Mouse (Mus musculus): ENCODE measurements around the gene Cyp2a22. TPM values are rescaled to one million over a fixed set of nuclear protein-coding genes. Genes with fewer than 3 reads are reported as not detected.
"Not testable (repeated sequence)": the region's sequence is repeated elsewhere in the genome, so short reads cannot be mapped to it uniquely, and the experiment has no call there.

Cyp2a22 gene
- not detected for polyA plus RNA-seq (2017; shearing (Covaris generic))

DNA sequence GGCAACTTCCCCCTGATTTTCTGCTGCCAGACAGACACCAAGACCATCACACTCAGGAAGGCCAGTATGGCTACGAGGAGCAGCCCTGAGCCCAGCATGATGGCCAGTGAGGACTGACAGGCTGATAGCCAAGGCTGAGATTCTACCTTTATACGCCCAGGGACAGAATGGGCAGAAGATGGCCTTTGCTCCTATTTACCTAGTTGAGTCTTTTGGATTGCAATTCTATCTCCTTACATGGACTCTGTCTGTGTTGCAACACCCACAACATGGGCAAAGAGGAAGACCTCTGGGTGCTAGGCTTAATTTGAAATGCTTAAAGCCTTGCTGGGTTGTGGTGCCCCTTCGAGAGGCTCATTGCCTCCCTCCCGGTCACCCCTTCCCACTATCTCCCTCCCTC is at the start of gene Cyp2a22:
TSS of gene Cyp2a22 (minus strand) at position 123 of the 400 bp plus-strand sequence.
- ATAC-seq = no peak

DNA sequence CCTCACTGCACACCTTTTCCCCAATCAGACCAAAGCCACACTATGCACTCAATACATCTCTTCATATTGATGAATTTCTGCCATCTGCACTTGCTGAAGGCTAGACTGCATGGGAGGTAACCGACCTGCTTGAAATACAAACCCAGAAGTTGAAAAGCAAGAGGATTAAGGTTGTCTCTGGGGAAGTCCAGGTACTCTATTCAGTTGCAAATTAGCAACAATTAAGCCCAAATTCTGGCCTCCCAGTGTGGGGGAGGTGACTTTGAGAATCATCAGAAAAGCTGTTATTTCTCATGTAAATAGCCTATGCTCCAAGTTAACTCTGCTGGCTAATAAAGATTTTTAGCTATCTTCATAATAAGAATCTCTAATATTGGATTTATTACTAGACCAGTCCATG is 44.0 kb upstream of the Cyp2a22 start:
- not testable (repeated sequence) for ATAC-seq

DNA sequence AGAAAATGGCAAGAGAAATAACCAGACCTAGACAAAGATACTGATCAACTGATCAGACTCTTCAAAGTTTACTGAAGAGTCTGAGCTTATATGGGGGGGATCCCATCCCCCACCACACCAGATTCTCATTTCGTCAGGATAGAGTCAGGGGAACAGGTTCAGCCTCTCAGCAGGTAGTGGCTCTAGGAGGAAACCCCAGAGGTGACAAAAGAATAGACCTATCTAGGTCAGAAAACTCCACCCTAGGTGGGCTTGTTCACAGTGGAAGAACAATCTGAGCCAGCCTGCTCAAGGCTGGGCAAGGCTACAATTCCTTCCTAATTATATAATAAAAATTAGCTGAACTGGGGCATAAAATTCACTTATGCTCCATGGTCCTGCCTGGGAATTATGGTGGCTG is 43.4 kb upstream of the Cyp2a22 start:
- ATAC-seq = no peak

DNA sequence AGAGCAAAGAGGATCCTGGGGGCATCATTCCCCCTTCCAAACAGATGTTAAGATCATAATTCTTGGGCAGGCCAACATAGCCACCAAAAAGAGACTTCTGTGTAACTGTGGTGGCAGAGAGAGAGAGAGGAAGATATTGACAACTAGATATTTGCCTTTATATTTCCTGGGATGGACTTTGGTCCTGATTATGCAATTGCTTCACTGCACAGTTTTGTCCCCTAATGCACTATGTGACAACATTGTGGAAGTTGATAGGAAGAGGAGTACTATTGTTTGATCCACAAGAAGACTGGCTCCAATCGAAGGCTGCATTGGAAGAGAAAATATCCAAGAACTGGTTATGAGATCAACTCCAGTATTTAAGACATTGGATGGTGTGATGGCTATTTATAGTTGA is 42.8 kb upstream of the Cyp2a22 start:
- ATAC-seq = not testable (repeated sequence)

DNA sequence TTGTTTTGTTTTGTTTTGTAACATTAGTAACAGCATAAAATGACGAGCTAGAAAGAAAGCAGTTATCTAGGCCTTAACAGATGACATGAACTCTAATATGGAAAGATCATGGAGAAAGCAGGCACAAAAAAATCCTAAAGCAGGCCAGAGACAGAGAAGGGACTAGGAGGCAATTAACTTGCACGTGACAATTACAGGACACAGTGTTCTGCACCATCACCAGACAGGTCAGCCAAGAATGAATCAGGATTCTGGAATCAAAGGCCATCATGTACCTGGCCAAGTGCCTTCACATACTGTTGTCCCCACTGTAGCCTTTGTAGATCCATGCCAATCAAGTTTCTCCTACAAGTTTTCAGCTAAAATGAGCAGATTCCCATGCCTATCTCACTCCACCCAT is 42.3 kb upstream of the Cyp2a22 start:
- ATAC-seq = not testable (repeated sequence)

DNA sequence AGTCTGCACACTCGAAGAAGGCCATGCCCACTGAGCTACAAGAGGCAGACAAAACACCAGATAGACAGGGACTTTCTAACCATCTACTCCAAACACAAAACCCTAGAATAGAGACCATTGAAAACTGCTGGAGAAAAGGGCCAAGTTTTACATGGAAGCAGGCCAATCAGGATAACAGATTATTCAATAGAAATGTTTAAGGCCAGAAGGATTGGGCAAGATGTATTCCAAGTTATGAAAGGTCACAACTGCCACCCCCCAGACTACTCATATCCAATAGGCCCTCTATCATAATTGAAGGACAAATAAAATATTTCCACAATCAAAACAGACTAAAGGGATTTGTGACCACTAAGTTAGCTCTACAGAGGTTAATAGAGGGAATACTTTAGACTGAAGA is 23.2 kb upstream of the Cyp2a22 start:
- not testable (repeated sequence) for ATAC-seq

DNA sequence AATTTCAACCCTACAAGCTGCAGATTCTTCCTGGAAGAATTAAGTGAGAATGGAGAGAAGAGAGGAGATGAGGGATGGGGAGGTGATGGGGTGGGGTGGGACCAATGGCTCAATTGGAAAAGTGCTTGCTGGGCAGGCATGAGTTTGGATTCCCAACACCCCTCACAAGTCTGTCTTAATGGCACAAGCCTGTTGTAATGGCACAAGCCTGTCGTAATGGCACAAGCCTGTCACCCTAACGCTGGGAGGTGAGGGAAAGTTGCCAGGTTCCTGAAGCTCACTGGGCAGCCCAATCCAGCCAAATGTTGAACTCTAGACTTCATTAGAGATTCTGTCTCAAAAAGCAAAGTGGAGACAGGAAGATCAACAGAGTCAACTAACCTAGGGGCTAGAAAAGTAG is 14.1 kb upstream of the Cyp2a22 start:
- not testable (repeated sequence) for ATAC-seq

DNA sequence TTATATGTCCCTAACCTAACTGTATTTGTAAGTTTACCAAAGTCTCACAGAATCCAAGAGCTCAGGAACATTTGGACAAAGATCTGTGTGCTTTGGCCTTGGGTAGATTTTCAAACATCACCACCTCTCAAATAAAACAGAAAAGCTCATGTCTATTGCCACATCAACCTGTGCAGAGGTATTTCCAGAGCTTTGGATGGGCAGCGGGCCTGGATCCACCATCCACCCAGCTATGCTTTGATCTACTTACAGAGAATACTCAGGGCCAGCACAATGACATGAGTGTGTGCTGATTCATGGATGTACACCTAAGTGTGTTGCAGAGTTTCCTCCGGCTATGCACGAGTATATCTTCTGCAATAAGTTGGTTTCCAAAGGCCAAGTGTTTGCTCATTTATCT is 13.5 kb upstream of the Cyp2a22 start:
- not testable (repeated sequence) for ATAC-seq

DNA sequence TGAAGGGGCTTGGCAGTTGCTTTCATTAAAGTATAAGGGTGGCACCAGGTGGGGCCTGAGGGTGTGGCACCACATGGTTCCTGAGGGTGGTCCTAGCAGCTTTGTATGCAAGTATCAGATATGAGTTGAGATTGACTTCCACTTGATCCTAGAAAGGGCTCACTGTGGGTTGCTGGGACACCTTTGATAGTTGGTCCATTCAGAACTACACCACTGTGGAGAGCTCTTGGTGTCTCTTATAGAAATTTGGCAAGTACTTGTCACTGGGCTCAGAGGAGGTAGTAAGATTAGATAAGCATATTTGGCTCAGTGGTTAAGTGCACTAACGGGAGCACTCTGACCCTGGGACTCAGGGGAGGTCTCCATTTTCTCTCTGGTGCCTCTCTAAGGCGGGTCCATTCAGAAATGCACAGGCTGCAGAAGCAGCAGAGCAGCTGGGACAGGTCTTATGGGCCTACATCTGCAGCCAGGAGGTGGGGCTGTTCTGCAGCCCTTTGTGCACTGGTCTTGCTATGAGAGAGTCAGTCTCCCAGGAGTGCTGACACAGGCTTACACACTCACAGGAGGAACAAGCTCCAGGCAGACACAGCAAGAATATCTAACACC is 2.2 kb upstream of the Cyp2a22 start:
- not testable (repeated sequence) for ATAC-seq

DNA sequence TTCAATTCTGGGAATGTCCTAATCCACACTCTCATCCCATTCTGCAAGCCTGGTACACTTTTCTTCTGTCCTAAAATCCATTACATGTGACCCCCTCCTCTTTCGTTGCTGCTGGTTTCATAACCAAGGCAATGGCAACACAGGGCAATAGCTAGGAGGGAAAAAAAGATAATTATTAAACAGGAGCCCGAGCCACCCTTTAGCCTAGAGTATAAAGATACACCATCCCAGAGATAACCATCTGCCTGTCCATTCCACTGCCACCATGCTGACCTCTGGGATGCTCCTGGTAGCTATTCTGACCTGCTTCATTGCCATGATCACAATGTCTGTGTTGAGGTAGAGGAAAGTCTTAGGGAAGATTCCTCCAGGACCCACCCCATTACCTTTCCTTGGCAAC is 22.1 kb downstream of the Cyp2a22 start:
- ATAC-seq = not testable (repeated sequence)

Other genes with a start within 250 kb of the Cyp2a22 start
- gene Cyp2b19, start 182.2 kb downstream of the Cyp2a22 start, polyA plus RNA-seq (2017; shearing (Covaris generic)) = not detected
- not detected for gene Cyp2g1, start 130.5 kb downstream of the Cyp2a22 start, polyA plus RNA-seq (2017; shearing (Covaris generic))
- gene Cyp2a5, start 104.1 kb downstream of the Cyp2a22 start, polyA plus RNA-seq (2017; shearing (Covaris generic)) = not detected
- gene Cyp2a12, start 89.7 kb upstream of the Cyp2a22 start, polyA plus RNA-seq (2017; shearing (Covaris generic)) = not detected
- not detected for gene Cyp2f2, start 180.5 kb upstream of the Cyp2a22 start, polyA plus RNA-seq (2017; shearing (Covaris generic))
- gene Cyp2t4, start 214.3 kb upstream of the Cyp2a22 start, polyA plus RNA-seq (2017; shearing (Covaris generic)) = under 1 TPM in 2 of 3 experiments, not detected in 1; 0.24 to 0.59 TPM
- gene Egln2, start 227.4 kb upstream of the Cyp2a22 start, polyA plus RNA-seq (2017; shearing (Covaris generic)) = 10 to 100 TPM; 12.0 to 14.1 (median 13.9) TPM
- gene Rab4b, start 239.5 kb upstream of the Cyp2a22 start, polyA plus RNA-seq (2017; shearing (Covaris generic)) = 100 to 1,000 TPM; 130 to 162 (median 146) TPM
- gene Gm21983, start 241.7 kb upstream of the Cyp2a22 start, polyA plus RNA-seq (2017; shearing (Covaris generic)) = not detected
- not detected for gene Mia, start 241.8 kb upstream of the Cyp2a22 start, polyA plus RNA-seq (2017; shearing (Covaris generic))

Measured in inflammation-experienced regulatory T-cells, adult 6 months (primary cell).